Mouse (Mus musculus) CH12.LX (cell line): Measurements from ENCODE around the gene Nxph1. TPM values are rescaled to one million over a fixed set of nuclear protein-coding genes. Genes with fewer than 3 reads are reported as not detected.

Experiments
- DNase-seq: peaks from one replicate; pipeline ENCODE4 v3.0.0-alpha.2; 2013; ENCODE audit errors: extremely low read depth
- H3K27ac ChIP-seq: 2 replicates; pipeline ENCODE4 v1.5.1; 2012; ENCODE audit warnings: low read depth, mild to moderate bottlenecking, control low read depth, moderate library complexity; ENCODE audit not compliant: insufficient read depth
- H3K27me3 ChIP-seq: replicated peaks from 2 replicates; pipeline ENCODE3; 2012; ENCODE audit warnings: inconsistent platforms
- H3K36me3 ChIP-seq, 2 experiments: replicated peaks in 1 of 2; 2 replicates each; pipeline versions ENCODE3 to v1.6.1; 2012; ENCODE audit warnings: inconsistent platforms in 1 of 2, low read length in 1 of 2, mild to moderate bottlenecking in 1 of 2, mixed read lengths in 1 of 2, moderate library complexity in 1 of 2; ENCODE audit not compliant: control insufficient read depth in 1 of 2, insufficient read depth in 1 of 2
- H3K4me1 ChIP-seq, 2 experiments: 2 replicates each; pipeline ENCODE4 v1.6.1; 2012; ENCODE audit warnings: inconsistent platforms in 1 of 2, moderate library complexity in 1 of 2; ENCODE audit not compliant: insufficient read depth in 2 of 2, control insufficient read depth in 1 of 2
- H3K4me2 ChIP-seq: 2 replicates; pipeline ENCODE4 v1.6.1; 2012; ENCODE audit warnings: low read depth, mild to moderate bottlenecking, control low read depth; ENCODE audit not compliant: poor library complexity, insufficient read depth, severe bottlenecking
- H3K4me3 ChIP-seq, 3 experiments: fragments of 150-350 bp in 1 of 3; sonication (generic) in 1 of 3; replicated peaks in 1 of 3; 2 replicates each; pipeline versions ENCODE3 to v1.5.1; 2011 to 2012; ENCODE audit warnings: low read depth in 2 of 3, low read length in 2 of 3, mild to moderate bottlenecking in 2 of 3, moderate library complexity in 2 of 3, control low read depth in 1 of 3, improper control_type of control experiment in 1 of 3, inconsistent platforms in 1 of 3, mixed read lengths in 1 of 3; ENCODE audit not compliant: poor library complexity in 1 of 3
- H3K79me2 ChIP-seq: replicated peaks from 2 replicates; pipeline ENCODE4 v1.6.1; 2012; ENCODE audit warnings: mild to moderate bottlenecking, moderate library complexity; ENCODE audit not compliant: control insufficient read depth, poor library complexity, insufficient read depth, severe bottlenecking; ENCODE audit errors: extremely low read depth
- H3K9ac ChIP-seq: 2 replicates; pipeline ENCODE4 v1.6.1; 2012; ENCODE audit warnings: low read depth, mild to moderate bottlenecking, control low read depth, moderate library complexity; ENCODE audit not compliant: insufficient read depth
- H3K9me3 ChIP-seq: replicated peaks from 2 replicates; pipeline ENCODE3; 2012; ENCODE audit warnings: low read length, inconsistent platforms, mixed read lengths
- BHLHE40 ChIP-seq: IDR thresholded peaks from 2 replicates; pipeline ENCODE4 v1.6.1; 2011; ENCODE audit warnings: mild to moderate bottlenecking, low read depth, low read length, improper control_type of control experiment
- CHD1 ChIP-seq: IDR thresholded peaks from 2 replicates; pipeline ENCODE4 v1.6.1; 2012; ENCODE audit warnings: low read depth, low read length, improper control_type of control experiment, inconsistent platforms
- CHD2 ChIP-seq: IDR thresholded peaks from 2 replicates; pipeline ENCODE4 v1.6.1; 2011; ENCODE audit warnings: low read length, improper control_type of control experiment
- CTCF ChIP-seq, 2 experiments: IDR thresholded peaks in 1 of 2; conservative IDR thresholded peaks in 1 of 2; 2 replicates each; pipeline ENCODE4 v1.5.1; 2011 to 2012; ENCODE audit warnings: low read depth in 2 of 2, low read length in 2 of 2, improper control_type of control experiment in 1 of 2, inconsistent platforms in 1 of 2, mild to moderate bottlenecking in 1 of 2, moderate library complexity in 1 of 2
- E2F4 ChIP-seq: IDR thresholded peaks from 2 replicates; pipeline ENCODE4 v1.6.1; 2011; ENCODE audit warnings: low read depth, low read length, improper control_type of control experiment; ENCODE audit not compliant: insufficient replicate concordance
- EP300 ChIP-seq: IDR thresholded peaks from 2 replicates; pipeline ENCODE4 v1.6.1; 2011; ENCODE audit warnings: low read length, improper control_type of control experiment
- HCFC1 ChIP-seq: IDR thresholded peaks from 2 replicates; pipeline ENCODE4 v1.6.1; 2012; ENCODE audit warnings: low read depth, mild to moderate bottlenecking, inconsistent platforms, low read length, improper control_type of control experiment
- JUN ChIP-seq: IDR thresholded peaks from 2 replicates; pipeline ENCODE4 v1.6.1; 2011; ENCODE audit warnings: low read depth, mild to moderate bottlenecking, low read length, improper control_type of control experiment, moderate library complexity; ENCODE audit not compliant: insufficient read depth
- MEF2A ChIP-seq: IDR thresholded peaks from 2 replicates; pipeline ENCODE4 v1.6.1; 2014; ENCODE audit warnings: low read depth, mild to moderate bottlenecking, inconsistent platforms, low read length, improper control_type of control experiment, borderline replicate concordance
- MYC ChIP-seq: IDR thresholded peaks from 2 replicates; pipeline ENCODE4 v1.6.1; 2011; ENCODE audit warnings: low read depth, mild to moderate bottlenecking, improper control_type of control experiment, low read length
- PAX5 ChIP-seq: IDR thresholded peaks from 2 replicates; pipeline ENCODE4 v1.6.1; 2012; ENCODE audit warnings: low read length, inconsistent platforms, mixed read lengths
- POLR2A ChIP-seq: IDR thresholded peaks from 2 replicates; pipeline ENCODE4 v1.6.1; 2011; ENCODE audit warnings: low read depth, mild to moderate bottlenecking, improper control_type of control experiment, low read length
- RAD21 ChIP-seq: IDR thresholded peaks from 2 replicates; pipeline ENCODE4 v1.6.1; 2011; ENCODE audit warnings: low read depth, mild to moderate bottlenecking, low read length, improper control_type of control experiment, moderate library complexity
- RCOR1 ChIP-seq: conservative IDR thresholded peaks from 2 replicates; pipeline ENCODE4 v1.6.1; 2012; ENCODE audit warnings: low read depth, mild to moderate bottlenecking, inconsistent platforms, low read length, improper control_type of control experiment
- SIN3A ChIP-seq: IDR thresholded peaks from 2 replicates; pipeline ENCODE4 v1.6.1; 2012; ENCODE audit warnings: low read length, improper control_type of control experiment, inconsistent platforms
- TBP ChIP-seq: conservative IDR thresholded peaks from 2 replicates; pipeline ENCODE4 v1.6.1; 2011; ENCODE audit warnings: low read depth, low read length, improper control_type of control experiment
- TCF12 ChIP-seq: IDR thresholded peaks from 2 replicates; pipeline ENCODE4 v1.6.1; 2014; ENCODE audit warnings: low read depth, mild to moderate bottlenecking, inconsistent platforms, low read length, improper control_type of control experiment
- UBTF ChIP-seq: IDR thresholded peaks from 2 replicates; pipeline ENCODE4 v1.6.1; 2012; ENCODE audit warnings: low read depth, mild to moderate bottlenecking, inconsistent platforms, low read length, improper control_type of control experiment, moderate library complexity
- ZC3H11A ChIP-seq: IDR thresholded peaks from 2 replicates; pipeline ENCODE4 v1.6.1; 2012; ENCODE audit warnings: low read depth, mild to moderate bottlenecking, inconsistent platforms, low read length, improper control_type of control experiment
- ZKSCAN1 ChIP-seq: IDR thresholded peaks from 2 replicates; pipeline ENCODE4 v1.6.1; 2012; ENCODE audit warnings: low read depth, inconsistent platforms, low read length, improper control_type of control experiment, borderline replicate concordance
- ZMIZ1 ChIP-seq: IDR thresholded peaks from 2 replicates; pipeline ENCODE4 v1.6.1; 2012; ENCODE audit warnings: low read depth, mild to moderate bottlenecking, inconsistent platforms, low read length, improper control_type of control experiment
- ZNF384 ChIP-seq: IDR thresholded peaks from 2 replicates; pipeline ENCODE4 v1.6.1; 2012; ENCODE audit warnings: low read depth, low read length, improper control_type of control experiment, inconsistent platforms
- dilution Hi-C: fragments of 300-500 bp; cut with MboI; formaldehyde crosslinking; loops from 2 replicates; pipeline ENCODE4 v1.14.3; 2020; ENCODE audit warnings: low sequenced_read_pairs; ENCODE audit not compliant: extremely low pct_unique_long_range_greater_than_20kb, extremely low pct_ligation_motif_present
- in situ Hi-C: fragments of 300-500 bp; cut with MboI; formaldehyde crosslinking; loops from 3 replicates; pipeline ENCODE4 v1.14.3; 2019; ENCODE audit warnings: low sequenced_read_pairs, low pct_ligation_motif_present, low pct_unique_long_range_greater_than_20kb, mixed read lengths
- polyA plus RNA-seq: library from polyadenylated mRNA; unstranded; fragments of >175 nt; gene quantifications from 2 replicates; pipeline ENCODE4 v1.2.1, GENCODE M21; 2012; ENCODE audit warnings: low read depth; ENCODE audit not compliant: insufficient read length
- total RNA-seq, 2 experiments: library from RNA; depleted of rRNA; stranded (reverse); fragments of 300-350 nt in 1 of 2; fragments of >200 nt in 1 of 2; gene quantifications; 2 replicates each; pipeline ENCODE4 v1.2.3; 2012 to 2014

Gene Nxph1
- total and polyA plus RNA-seq, 3 experiments: not detected

DNA sequence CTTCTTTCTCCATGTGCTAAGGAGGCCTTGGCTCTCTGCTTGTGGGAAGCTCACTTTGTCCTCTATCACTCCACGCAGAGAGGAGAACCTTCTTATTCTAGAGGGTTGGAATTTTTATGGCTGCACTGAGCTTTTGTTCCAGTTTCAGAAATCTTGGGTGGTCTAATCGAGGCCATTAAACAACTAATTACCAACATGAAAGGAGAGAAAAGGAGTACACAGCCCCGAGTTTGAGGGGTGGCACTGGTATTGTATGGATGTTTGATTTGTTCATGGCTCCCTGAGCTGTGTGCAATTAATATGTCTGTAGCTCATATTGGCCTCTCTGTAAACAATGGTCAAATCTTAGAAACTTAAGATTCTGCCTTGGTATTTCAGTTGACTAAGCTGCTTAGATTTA is 54.5 kb downstream of the Nxph1 start:
- dilution Hi-C loops: no loop called here
- DNase-seq: no peak

DNA sequence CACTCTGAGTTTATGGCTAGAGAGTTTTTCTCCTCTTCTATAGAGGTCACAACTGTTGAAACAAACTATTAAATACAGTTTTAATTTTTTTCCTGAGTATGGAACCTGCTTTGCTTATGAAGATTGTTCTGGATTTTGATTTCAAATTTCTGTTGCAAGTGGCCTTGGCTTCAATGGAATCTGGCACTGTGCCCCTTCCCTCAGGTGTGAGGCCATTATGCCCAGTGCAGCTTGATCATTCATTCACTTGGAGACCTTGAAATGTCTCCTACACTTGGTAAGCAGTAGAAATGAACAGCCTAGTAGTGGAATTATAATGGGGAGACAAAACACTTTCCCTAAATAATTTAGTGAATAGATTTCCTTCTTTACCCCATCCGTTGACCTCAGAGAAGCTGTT is 78.4 kb downstream of the Nxph1 start:
- no peak for DNase-seq
- Histone ChIP-seq H3K36me3 (no peaks in the 10 kb centered on the region), H3K27ac (no peak overlapping the region), H3K79me2 (no peaks in the 10 kb centered on the region), H3K9ac (no peak overlapping the region), H3K4me3 (no peak overlapping the region), H3K4me1 (peaks cover 2 to 28% of the 10 kb centered on the region in 2 experiments; a peak in 3 of 4 replicates), H3K9me3 (no peaks in the 10 kb centered on the region), H3K4me2 (no peak overlapping the region), H3K27me3 (no peaks in the 10 kb centered on the region)
- TF ChIP-seq ZNF384 (no peak), MEF2A (no peak), MYC (no peak), ZMIZ1 (no peak), EP300 (no peak), SIN3A (no peak), JUN (no peak), POLR2A (no peak)
- in situ Hi-C loops: no loop called here
- dilution Hi-C loops: no loop called here

More for the DNA sequence above, 54.5 kb downstream of the Nxph1 start:
- H3K9ac ChIP-seq: no peak overlapping the region
- H3K4me1 ChIP-seq: no peaks in the 10 kb centered on the region
- no peaks in the 10 kb centered on the region for H3K9me3 ChIP-seq
- H3K27me3 ChIP-seq: no peaks in the 10 kb centered on the region
- H3K36me3 ChIP-seq: no peaks in the 10 kb centered on the region
- in situ Hi-C loops: no loop called here
- H3K4me3 ChIP-seq: no peak overlapping the region
- H3K27ac ChIP-seq: no peak overlapping the region
- H3K79me2 ChIP-seq: no peaks in the 10 kb centered on the region
- no peak overlapping the region for H3K4me2 ChIP-seq
- TF ChIP-seq UBTF (no peak), MEF2A (no peak), TCF12 (no peak), HCFC1 (no peak), PAX5 (no peak), E2F4 (no peak), RCOR1 (no peak), BHLHE40 (no peak), ZNF384 (no peak), ZKSCAN1 (no peak), CHD2 (no peak), SIN3A (no peak), ZC3H11A (no peak), CTCF (conservative IDR thresholded peaks at IDR 0.05 in 1 of 2, IDR thresholded peaks at IDR 0.05 in 1 of 2; ENCODE audit: low read depth in 2 of 2, low read length in 2 of 2) (no peak), CHD1 (no peak), RAD21 (no peak), ZMIZ1 (no peak), MYC (no peak), TBP (no peak)
- TF ChIP-seq, all 38 proteins: peak for 0
